Mouse (Mus musculus): ENCODE data around the gene Gm20388. TPM values are rescaled to one million over a fixed set of nuclear protein-coding genes. Genes with fewer than 3 reads are reported as not detected.

Gm20388 gene
- polyA plus RNA-seq, 1 experiment, result 28.1 TPM

DNA sequence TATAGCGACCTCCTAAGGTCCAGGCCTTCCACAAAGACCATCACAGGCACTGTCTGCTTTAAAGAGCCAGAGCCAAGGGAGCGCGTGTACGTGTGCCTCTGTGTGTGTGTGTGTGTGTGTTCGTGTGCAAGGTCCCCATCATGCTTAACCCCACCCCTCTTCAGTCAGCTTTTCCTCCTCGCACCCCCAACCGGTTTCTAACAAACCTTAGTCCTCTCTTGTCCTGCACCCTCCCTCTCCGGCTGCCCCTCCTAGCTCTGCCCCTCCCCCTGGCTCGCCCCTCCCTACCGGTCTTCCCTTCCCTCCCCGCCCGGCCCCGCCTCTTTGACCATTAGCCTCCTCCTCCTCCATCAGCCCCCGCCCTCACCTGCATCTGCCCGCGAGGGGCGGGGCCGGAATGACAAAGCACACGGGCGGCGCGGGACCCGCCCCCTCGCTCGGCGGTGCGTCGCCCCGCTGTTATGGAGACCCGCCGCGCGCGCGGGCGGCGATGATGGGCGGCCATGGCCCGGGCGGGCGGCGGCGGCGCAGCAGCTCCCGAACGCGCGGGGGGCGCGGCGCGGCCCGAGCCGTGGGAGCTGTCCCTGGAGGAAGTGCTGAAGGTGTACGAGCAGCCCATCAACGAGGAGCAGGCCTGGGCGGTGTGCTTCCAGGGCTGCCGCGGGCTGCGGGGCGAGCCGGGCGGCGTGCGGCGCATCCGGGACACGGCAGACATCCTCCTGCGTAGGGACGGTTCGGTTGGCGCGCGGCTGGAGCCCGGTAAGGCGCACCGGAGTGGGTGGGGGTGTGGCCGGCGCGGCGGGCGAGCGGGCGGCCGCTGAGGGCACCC is 3421.8 kb downstream of the Gm20388 start, which contains the start of gene Spire2:
TSS of gene Spire2 (plus strand) at position 452 of the 829 bp plus-strand sequence.
- peak within 1 kb of the TSS; percentile 44 for H3K27ac ChIP-seq (ENCODE audit: insufficient read depth, low read length)
- no peaks in the 10 kb centered on the region for H3K27me3 ChIP-seq (ENCODE audit: control insufficient read depth, insufficient read depth, low read length, poor library complexity, severe bottlenecking)
- H3K4me1 ChIP-seq (ENCODE audit: control insufficient read depth, insufficient read depth, low read length), result peaks cover 6% of the 10 kb centered on the region
- no peaks in the 10 kb centered on the region for H3K36me3 ChIP-seq (ENCODE audit: control insufficient read depth, insufficient read depth, low read length, poor library complexity, severe bottlenecking)
- peak within 1 kb of the TSS; percentile 78 for H3K4me3 ChIP-seq (ENCODE audit: low read depth, low read length)
- no peak for TF ChIP-seq POLR2A (IDR thresholded peaks at IDR 0.05; ENCODE audit: insufficient read depth, low read length)
- no peak for TF ChIP-seq CTCF (IDR thresholded peaks at IDR 0.05; ENCODE audit: low read depth, low read length)
- no peak for TF ChIP-seq EP300 (IDR thresholded peaks at IDR 0.05; ENCODE audit: insufficient read depth, low read depth, low read length)
- peak within 1 kb of the TSS; percentile 73 for H3K9ac ChIP-seq (ENCODE audit: low read depth, poor library complexity, severe bottlenecking)
- H3K9me3 ChIP-seq (replicated peaks; ENCODE audit: control insufficient read depth, insufficient read depth, low read length, poor library complexity, severe bottlenecking), result no peaks in the 10 kb centered on the region

DNA sequence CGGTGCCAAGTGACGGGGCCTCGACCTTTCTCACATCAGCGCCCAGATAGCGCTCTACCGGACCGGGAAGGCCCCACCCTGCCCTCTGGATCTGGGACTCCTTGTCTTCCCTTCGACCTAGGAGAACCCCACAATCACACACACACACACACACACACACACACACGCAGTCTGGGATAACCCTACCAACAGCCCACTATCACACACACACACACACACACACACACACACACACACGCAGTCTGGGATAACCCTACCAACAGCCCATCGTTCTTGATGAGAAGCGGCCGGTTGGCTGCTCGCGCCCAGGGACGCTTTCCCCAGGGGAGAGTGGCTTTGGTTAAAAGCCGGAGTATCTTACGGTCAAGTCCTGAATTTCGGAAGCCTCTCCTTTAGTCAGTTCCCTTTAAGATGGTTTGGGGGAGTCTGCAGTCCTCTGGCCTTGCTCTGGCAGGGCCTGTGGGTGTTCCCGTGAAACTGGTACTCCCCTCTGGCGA is 3422.5 kb downstream of the Gm20388 start:
- H3K9me3 ChIP-seq (replicated peaks; ENCODE audit: control insufficient read depth, insufficient read depth, low read length, poor library complexity, severe bottlenecking), result no peaks in the 10 kb centered on the region
- no peak overlapping the region for H3K27ac ChIP-seq (ENCODE audit: insufficient read depth, low read length)

DNA sequence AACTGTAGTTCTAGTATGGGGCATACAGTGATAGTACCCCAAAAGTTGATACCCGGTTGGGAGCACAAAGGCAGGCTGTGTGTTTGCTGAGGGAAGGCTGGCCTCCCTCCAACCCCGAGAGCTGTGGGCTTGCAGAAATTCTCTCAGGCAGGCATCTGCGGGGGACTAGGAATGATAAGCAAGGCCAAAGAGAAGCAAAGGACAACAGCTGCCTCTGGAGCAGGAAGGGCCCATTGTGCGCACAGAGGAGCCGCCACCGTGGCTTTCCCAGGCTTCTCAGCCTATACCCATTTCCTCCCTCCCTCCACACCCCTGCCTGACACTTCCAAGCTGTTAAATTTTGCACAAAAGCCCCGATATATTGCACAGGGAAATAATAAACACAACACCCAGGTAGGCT is 3423.2 kb downstream of the Gm20388 start:
- Histone ChIP-seq H3K36me3 (ENCODE audit: control insufficient read depth, insufficient read depth, low read length, poor library complexity, severe bottlenecking) (no peaks in the 10 kb centered on the region), H3K27ac (ENCODE audit: insufficient read depth, low read length) (peak overlapping the region; percentile 71), H3K4me1 (ENCODE audit: control insufficient read depth, insufficient read depth, low read length) (peaks cover 6% of the 10 kb centered on the region), H3K4me3 (ENCODE audit: low read depth, low read length) (0 out of 2 replicates have a peak overlapping the region, but pooled peaks have one; percentile 2), H3K9ac (ENCODE audit: low read depth, poor library complexity, severe bottlenecking) (peak overlapping the region; percentile 73; the same call in 1 of the 2 replicates), H3K27me3 (ENCODE audit: control insufficient read depth, insufficient read depth, low read length, poor library complexity, severe bottlenecking) (no peaks in the 10 kb centered on the region), H3K9me3 (replicated peaks; ENCODE audit: control insufficient read depth, insufficient read depth, low read length, poor library complexity, severe bottlenecking) (no peaks in the 10 kb centered on the region)
- TF ChIP-seq POLR2A (IDR thresholded peaks at IDR 0.05; ENCODE audit: insufficient read depth, low read length) (no peak), CTCF (IDR thresholded peaks at IDR 0.05; ENCODE audit: low read depth, low read length) (no peak), EP300 (IDR thresholded peaks at IDR 0.05; ENCODE audit: insufficient read depth, low read depth, low read length) (no peak)

More for the DNA sequence above, 3422.5 kb downstream of the Gm20388 start:
- TF ChIP-seq POLR2A (IDR thresholded peaks at IDR 0.05; ENCODE audit: insufficient read depth, low read length), result no peak
- TF ChIP-seq EP300 (IDR thresholded peaks at IDR 0.05; ENCODE audit: insufficient read depth, low read depth, low read length), result no peak
- no peak for TF ChIP-seq CTCF (IDR thresholded peaks at IDR 0.05; ENCODE audit: low read depth, low read length)
- peaks cover 6% of the 10 kb centered on the region for H3K4me1 ChIP-seq (ENCODE audit: control insufficient read depth, insufficient read depth, low read length)
- H3K4me3 ChIP-seq (ENCODE audit: low read depth, low read length), result peak overlapping the region; percentile 72
- H3K36me3 ChIP-seq (ENCODE audit: control insufficient read depth, insufficient read depth, low read length, poor library complexity, severe bottlenecking), result no peaks in the 10 kb centered on the region
- no peaks in the 10 kb centered on the region for H3K27me3 ChIP-seq (ENCODE audit: control insufficient read depth, insufficient read depth, low read length, poor library complexity, severe bottlenecking)
- H3K9ac ChIP-seq (ENCODE audit: low read depth, poor library complexity, severe bottlenecking), result peak overlapping the region; percentile 73

DNA sequence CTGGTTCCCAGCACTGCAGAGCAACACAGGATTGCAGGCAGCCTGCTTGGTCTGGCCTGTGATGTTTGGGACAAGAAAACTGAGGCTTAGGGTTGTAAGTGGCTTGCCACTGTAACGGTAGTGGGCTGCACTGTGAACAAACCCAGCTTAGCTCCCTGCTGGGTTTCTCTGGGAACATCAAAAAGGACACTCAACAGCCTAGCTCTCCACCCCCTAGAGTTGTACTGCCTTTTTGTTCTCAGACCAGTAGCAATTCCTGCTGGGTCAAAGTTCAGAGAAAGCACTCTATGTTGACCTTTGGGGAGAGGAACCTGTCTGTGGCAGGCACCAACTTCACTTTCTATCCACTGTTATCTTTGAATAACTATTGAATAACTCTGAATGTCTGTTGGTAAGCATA is 3423.8 kb downstream of the Gm20388 start:
- Histone ChIP-seq H3K4me3 (ENCODE audit: low read depth, low read length) (no peak overlapping the region), H3K36me3 (ENCODE audit: control insufficient read depth, insufficient read depth, low read length, poor library complexity, severe bottlenecking) (no peaks in the 10 kb centered on the region), H3K27me3 (ENCODE audit: control insufficient read depth, insufficient read depth, low read length, poor library complexity, severe bottlenecking) (no peaks in the 10 kb centered on the region), H3K4me1 (ENCODE audit: control insufficient read depth, insufficient read depth, low read length) (peaks cover 6% of the 10 kb centered on the region), H3K9me3 (replicated peaks; ENCODE audit: control insufficient read depth, insufficient read depth, low read length, poor library complexity, severe bottlenecking) (no peaks in the 10 kb centered on the region), H3K27ac (ENCODE audit: insufficient read depth, low read length) (peak overlapping the region; percentile 71), H3K9ac (ENCODE audit: low read depth, poor library complexity, severe bottlenecking) (no peak overlapping the region)
- TF ChIP-seq CTCF (IDR thresholded peaks at IDR 0.05; ENCODE audit: low read depth, low read length) (no peak), EP300 (IDR thresholded peaks at IDR 0.05; ENCODE audit: insufficient read depth, low read depth, low read length) (0 out of 2 replicates have a peak, but pooled peaks have one; percentile 41), POLR2A (IDR thresholded peaks at IDR 0.05; ENCODE audit: insufficient read depth, low read length) (no peak)

DNA sequence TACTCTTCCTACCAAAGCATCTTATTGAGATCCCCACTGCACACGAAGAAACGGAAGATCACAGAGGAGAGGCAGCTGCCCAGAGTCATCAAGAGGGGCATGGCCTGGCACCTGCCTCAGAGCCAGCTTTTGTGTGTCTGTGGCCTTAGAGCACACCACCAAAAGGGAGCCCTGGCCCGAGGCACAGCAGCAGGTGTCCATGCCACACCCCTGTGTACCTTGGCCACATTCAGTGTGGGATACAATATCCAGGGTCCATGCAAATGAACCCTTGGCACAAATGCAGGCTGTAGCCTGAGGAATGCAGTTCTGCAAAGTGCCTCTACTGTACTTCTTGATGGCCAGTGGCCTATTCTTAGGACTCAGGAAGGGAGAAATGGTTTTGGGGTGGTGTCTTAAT is 3426.8 kb downstream of the Gm20388 start:
- Histone ChIP-seq H3K4me3 (ENCODE audit: low read depth, low read length) (no peak overlapping the region), H3K27ac (ENCODE audit: insufficient read depth, low read length) (no peak overlapping the region), H3K9me3 (replicated peaks; ENCODE audit: control insufficient read depth, insufficient read depth, low read length, poor library complexity, severe bottlenecking) (no peaks in the 10 kb centered on the region), H3K4me1 (ENCODE audit: control insufficient read depth, insufficient read depth, low read length) (peaks cover 6% of the 10 kb centered on the region), H3K9ac (ENCODE audit: low read depth, poor library complexity, severe bottlenecking) (no peak overlapping the region), H3K27me3 (ENCODE audit: control insufficient read depth, insufficient read depth, low read length, poor library complexity, severe bottlenecking) (no peaks in the 10 kb centered on the region), H3K36me3 (ENCODE audit: control insufficient read depth, insufficient read depth, low read length, poor library complexity, severe bottlenecking) (no peaks in the 10 kb centered on the region)
- TF ChIP-seq POLR2A (IDR thresholded peaks at IDR 0.05; ENCODE audit: insufficient read depth, low read length), result no peak
- no peak for TF ChIP-seq CTCF (IDR thresholded peaks at IDR 0.05; ENCODE audit: low read depth, low read length)
- no peak for TF ChIP-seq EP300 (IDR thresholded peaks at IDR 0.05; ENCODE audit: insufficient read depth, low read depth, low read length)

DNA sequence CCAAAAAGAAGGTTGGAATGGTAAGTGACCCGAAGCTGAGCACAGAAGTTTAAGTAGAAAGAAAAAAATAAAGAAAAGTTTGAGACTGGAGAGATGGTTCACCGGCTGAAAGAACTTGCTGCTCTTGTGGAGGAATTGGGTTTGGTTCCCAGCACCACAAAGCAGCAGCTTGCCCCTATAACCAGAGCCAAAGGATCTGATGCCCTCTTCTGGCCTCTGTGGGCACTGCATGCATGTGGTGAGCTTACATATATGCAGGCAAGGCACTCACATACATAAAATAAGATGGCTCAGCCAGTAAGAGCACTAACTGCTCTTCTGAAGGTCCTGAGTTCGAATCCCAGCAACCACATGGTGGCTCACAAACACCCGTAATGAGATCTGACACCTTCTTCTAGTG is 3429.4 kb downstream of the Gm20388 start:
- Histone ChIP-seq H3K36me3 (ENCODE audit: control insufficient read depth, insufficient read depth, low read length, poor library complexity, severe bottlenecking) (no peaks in the 10 kb centered on the region), H3K9ac (ENCODE audit: low read depth, poor library complexity, severe bottlenecking) (no peak overlapping the region)
- no peak for TF ChIP-seq POLR2A (IDR thresholded peaks at IDR 0.05; ENCODE audit: insufficient read depth, low read length)
- TF ChIP-seq CTCF (IDR thresholded peaks at IDR 0.05; ENCODE audit: low read depth, low read length), result peak; percentile 76

More for the DNA sequence above, 3429.4 kb downstream of the Gm20388 start:
- Histone ChIP-seq H3K9me3 (replicated peaks; ENCODE audit: control insufficient read depth, insufficient read depth, low read length, poor library complexity, severe bottlenecking) (no peaks in the 10 kb centered on the region), H3K27me3 (ENCODE audit: control insufficient read depth, insufficient read depth, low read length, poor library complexity, severe bottlenecking) (no peaks in the 10 kb centered on the region), H3K4me1 (ENCODE audit: control insufficient read depth, insufficient read depth, low read length) (peaks cover 6% of the 10 kb centered on the region), H3K4me3 (ENCODE audit: low read depth, low read length) (no peak overlapping the region), H3K27ac (ENCODE audit: insufficient read depth, low read length) (no peak overlapping the region)

Data from ES-Bruce4 (cell line).